Mouse (Mus musculus) lung, embryonic 14.5 days (tissue): ENCODE measurements around the gene Lingo4. TPM values are rescaled to one million over a fixed set of nuclear protein-coding genes. Genes with fewer than 3 reads are reported as not detected.

ENCODE experiments used
- ATAC-seq: fragments of 200-750 bp; cut with Nextera tagmentation; 2 replicates; pipeline ENCODE4 v1.8.0; 2017; ENCODE audit warnings: mild to moderate bottlenecking, moderate TSS enrichment, moderate library complexity; ENCODE audit not compliant: insufficient read depth
- DNase-seq: peaks from one replicate; pipeline ENCODE4 v3.0.0-alpha.2; 2015
- H3K27ac ChIP-seq: fragments of 300-500 bp; sonication (generic); 2 replicates; pipeline ENCODE4 v1.5.1; 2014; ENCODE audit warnings: low read depth, mild to moderate bottlenecking, moderate library complexity
- H3K27me3 ChIP-seq: fragments of 300-500 bp; sonication (generic); 2 replicates; pipeline ENCODE4 v1.6.1; 2014; ENCODE audit warnings: low read length, control low read depth; ENCODE audit not compliant: insufficient read depth
- H3K36me3 ChIP-seq: fragments of 300-500 bp; sonication (generic); 2 replicates; pipeline ENCODE4 v1.6.1; 2014; ENCODE audit warnings: control low read depth; ENCODE audit not compliant: insufficient read depth
- H3K4me1 ChIP-seq: fragments of 300-500 bp; sonication (generic); 2 replicates; pipeline ENCODE4 v1.6.1; 2014; ENCODE audit warnings: antibody characterized with exemption, control low read depth; ENCODE audit not compliant: insufficient read depth
- H3K4me2 ChIP-seq: fragments of 300-500 bp; sonication (generic); 2 replicates; pipeline ENCODE4 v1.6.1; 2014; ENCODE audit warnings: mild to moderate bottlenecking
- H3K4me3 ChIP-seq: fragments of 300-500 bp; sonication (generic); 2 replicates; pipeline ENCODE4 v1.5.1; 2014; ENCODE audit warnings: low read depth, low read length
- H3K9ac ChIP-seq: fragments of 300-500 bp; sonication (generic); 2 replicates; pipeline ENCODE4 v1.6.1; 2014
- H3K9me3 ChIP-seq: fragments of 300-500 bp; sonication (generic); 2 replicates; pipeline ENCODE4 v1.6.1; 2016; ENCODE audit warnings: low read depth, low read length, control low read depth
- CTCF ChIP-seq: IDR thresholded peaks from 2 replicates; pipeline ENCODE4 v1.5.1; 2016; ENCODE audit warnings: antibody characterized with exemption, low read depth
- WGBS: fragments of 180-500 bp; shearing (Covaris S2); extraction: QIAGEN DNeasy Blood & Tissue Kit; methylation state at CpG from one replicate; pipeline ENCODE4 v1.1.7; 2014; 5-methylcytosine and 5-hydroxymethylcytosine counted together
- polyA plus RNA-seq: library from polyadenylated mRNA; unstranded; fragments of >200 nt; fragmentation: Nextera tagmentation; extraction: Ambion mirVana; gene quantifications from 2 replicates; pipeline ENCODE4 v1.2.1, GENCODE M21; 2014

The Lingo4 gene
- polyA plus RNA-seq, 1 experiment from 2014 or later, result 0.11 TPM

GRCm38 (mm10) chr3:94387391-94387790 lies 10.9 kb upstream of the Lingo4 start:
- Histone ChIP-seq H3K4me1 (no peaks in the 10 kb centered on the region), H3K9ac (no peak overlapping the region), H3K36me3 (no peaks in the 10 kb centered on the region), H3K4me2 (no peak overlapping the region), H3K27ac (no peak overlapping the region), H3K27me3 (no peaks in the 10 kb centered on the region), H3K4me3 (no peak overlapping the region), H3K9me3 (no peaks in the 10 kb centered on the region)
- no peak for TF ChIP-seq CTCF
- WGBS, result 85% methylated on average over 10 of the region's 10 CpGs
- DNase-seq (no peak), ATAC-seq (no peak)

- Histone ChIP-seq H3K27me3 (no peaks in the 10 kb centered on the region), H3K9me3 (no peaks in the 10 kb centered on the region), H3K4me2 (no peak overlapping the region), H3K4me3 (no peak overlapping the region), H3K36me3 (no peaks in the 10 kb centered on the region), H3K4me1 (no peaks in the 10 kb centered on the region), H3K27ac (no peak overlapping the region), H3K9ac (no peak overlapping the region)
- ATAC-seq (no peak), DNase-seq (no peak)
- no peak for TF ChIP-seq CTCF
- WGBS, result 60% methylated on average over 5 of the region's 5 CpGs
These were observed 10.3 kb upstream of the Lingo4 start for GRCm38 (mm10) chr3:94388047-94388446.

GRCm38 (mm10) chr3:94389420-94389819 lies 8.9 kb upstream of the Lingo4 start:
- no peaks in the 10 kb centered on the region for H3K36me3 ChIP-seq
- H3K4me1 ChIP-seq, result no peaks in the 10 kb centered on the region
- H3K9me3 ChIP-seq, result no peaks in the 10 kb centered on the region
- H3K4me2 ChIP-seq, result no peak overlapping the region
- 93% methylated on average over 16 of the region's 16 CpGs for WGBS
- no peak overlapping the region for H3K9ac ChIP-seq
- H3K4me3 ChIP-seq, result no peak overlapping the region
- H3K27me3 ChIP-seq, result no peaks in the 10 kb centered on the region
- no peak for DNase-seq
- ATAC-seq, result no peak
- no peak for TF ChIP-seq CTCF
- H3K27ac ChIP-seq, result no peak overlapping the region

GRCm38 (mm10) chr3:94391001-94391400 lies 7.3 kb upstream of the Lingo4 start:
- no peak for ATAC-seq
- Histone ChIP-seq H3K36me3 (no peaks in the 10 kb centered on the region), H3K4me2 (no peak overlapping the region), H3K4me3 (no peak overlapping the region), H3K9me3 (no peaks in the 10 kb centered on the region), H3K27me3 (no peaks in the 10 kb centered on the region), H3K4me1 (no peaks in the 10 kb centered on the region), H3K9ac (no peak overlapping the region), H3K27ac (no peak overlapping the region)
- WGBS, result 84% methylated on average over 5 of the region's 5 CpGs
- no peak for DNase-seq
- TF ChIP-seq CTCF, result no peak

GRCm38 (mm10) chr3:94392128-94392527 lies 6.2 kb upstream of the Lingo4 start:
- Histone ChIP-seq H3K36me3 (no peaks in the 10 kb centered on the region), H3K9ac (no peak overlapping the region), H3K9me3 (no peaks in the 10 kb centered on the region), H3K4me3 (no peak overlapping the region), H3K4me1 (no peaks in the 10 kb centered on the region), H3K4me2 (no peak overlapping the region), H3K27ac (no peak overlapping the region), H3K27me3 (no peaks in the 10 kb centered on the region)
- TF ChIP-seq CTCF, result no peak
- ATAC-seq, result no peak
- DNase-seq, result no peak
- 77% methylated on average over 2 of the region's 2 CpGs for WGBS

- no peaks in the 10 kb centered on the region for H3K36me3 ChIP-seq
- no peak overlapping the region for H3K9ac ChIP-seq
- H3K4me1 ChIP-seq, result no peaks in the 10 kb centered on the region
- no peaks in the 10 kb centered on the region for H3K9me3 ChIP-seq
- no peak for TF ChIP-seq CTCF
- 70% methylated on average over 4 of the region's 4 CpGs for WGBS
- no peak overlapping the region for H3K4me3 ChIP-seq
- H3K4me2 ChIP-seq, result no peak overlapping the region
- no peak overlapping the region for H3K27ac ChIP-seq
- DNase-seq (no peak), ATAC-seq (no peak)
- 0 out of 2 replicates have a peak, but pooled peaks cover 6% of the 10 kb centered on the region for H3K27me3 ChIP-seq
These were observed 5.3 kb upstream of the Lingo4 start for GRCm38 (mm10) chr3:94393049-94393448.

GRCm38 (mm10) chr3:94396336-94396735 lies 2.0 kb upstream of the Lingo4 start:
- no peaks in the 10 kb centered on the region for H3K36me3 ChIP-seq
- WGBS, result 82% methylated on average over 1 of the region's 1 CpGs
- H3K4me2 ChIP-seq, result no peak overlapping the region
- H3K27me3 ChIP-seq, result peaks cover 27% of the 10 kb centered on the region
- H3K4me1 ChIP-seq, result no peaks in the 10 kb centered on the region
- DNase-seq (no peak), ATAC-seq (no peak)
- H3K4me3 ChIP-seq, result no peak overlapping the region
- TF ChIP-seq CTCF, result no peak
- H3K9me3 ChIP-seq, result no peaks in the 10 kb centered on the region
- no peak overlapping the region for H3K27ac ChIP-seq
- H3K9ac ChIP-seq, result no peak overlapping the region

- Histone ChIP-seq H3K9ac (no peak overlapping the region), H3K9me3 (no peaks in the 10 kb centered on the region), H3K36me3 (no peaks in the 10 kb centered on the region), H3K27ac (no peak overlapping the region), H3K4me2 (no peak overlapping the region), H3K27me3 (peaks cover 32% of the 10 kb centered on the region), H3K4me3 (no peak overlapping the region), H3K4me1 (no peaks in the 10 kb centered on the region)
- 64% methylated on average over 4 of the region's 4 CpGs for WGBS
- TF ChIP-seq CTCF, result no peak
- DNase-seq (no peak), ATAC-seq (no peak)
These were observed 1.5 kb upstream of the Lingo4 start for GRCm38 (mm10) chr3:94396851-94397250.
